Mouse (Mus musculus): ENCODE results near the gene Sesn3. TPM values are rescaled to one million over a fixed set of nuclear protein-coding genes. Genes with fewer than 3 reads are reported as not detected.

The Sesn3 gene
- polyA plus RNA-seq, 1 experiment from 2014 or later, result 8.2 TPM

GRCm38 (mm10) chr9:14275792-14276480 is 1.1 kb downstream of the Sesn3 start:
- H3K27ac ChIP-seq (replicated peaks), result peak overlapping the region; percentile 97
- peak; percentile 99 for DNase-seq (ENCODE audit: low spot score)
- H3K4me3 ChIP-seq (ENCODE audit: low read depth, low read length), result peak overlapping the region; percentile 90
- H3K4me1 ChIP-seq (replicated peaks; ENCODE audit: control insufficient read depth, insufficient read depth), result no peaks in the 10 kb centered on the region
- TF ChIP-seq CTCF (IDR thresholded peaks at IDR 0.05; ENCODE audit: low read depth), result peak; percentile 84
- TF ChIP-seq EP300 (optimal IDR thresholded peaks at IDR 0.05), result no peak
- H3K27me3 ChIP-seq (ENCODE audit: control insufficient read depth, insufficient read depth, low read length), result no peaks in the 10 kb centered on the region
- no peaks in the 10 kb centered on the region for H3K36me3 ChIP-seq (ENCODE audit: control insufficient read depth, insufficient read depth, low read length)
- WGBS, result under 1% methylated on average over 43 of the region's 54 CpGs
- H3K9me3 ChIP-seq (ENCODE audit: control insufficient read depth, low read length), result no peaks in the 10 kb centered on the region
- peak overlapping the region; percentile 80 for H3K4me2 ChIP-seq (replicated peaks; ENCODE audit: low read depth)
- ATAC-seq (ENCODE audit: low FRiP score, low TSS enrichment), result peak; percentile 99
- peak overlapping the region; percentile 87 for H3K9ac ChIP-seq (ENCODE audit: low read length)

GRCm38 (mm10) chr9:14276481-14277287 is 1.8 kb downstream of the Sesn3 start:
- Histone ChIP-seq H3K4me3 (ENCODE audit: low read depth, low read length) (peak overlapping the region; percentile 90), H3K9ac (ENCODE audit: low read length) (peak overlapping the region; percentile 87), H3K36me3 (ENCODE audit: control insufficient read depth, insufficient read depth, low read length) (no peaks in the 10 kb centered on the region), H3K4me1 (replicated peaks; ENCODE audit: control insufficient read depth, insufficient read depth) (no peaks in the 10 kb centered on the region), H3K27ac (replicated peaks) (peak overlapping the region; percentile 97), H3K9me3 (ENCODE audit: control insufficient read depth, low read length) (no peaks in the 10 kb centered on the region), H3K4me2 (replicated peaks; ENCODE audit: low read depth) (peak overlapping the region; percentile 80), H3K27me3 (ENCODE audit: control insufficient read depth, insufficient read depth, low read length) (no peaks in the 10 kb centered on the region)
- under 1% methylated on average over 60 of the region's 61 CpGs for WGBS
- DNase-seq (ENCODE audit: low spot score), result no peak
- TF ChIP-seq EP300 (optimal IDR thresholded peaks at IDR 0.05) (no peak), CTCF (IDR thresholded peaks at IDR 0.05; ENCODE audit: low read depth) (no peak)
- peak; percentile 31 for ATAC-seq (ENCODE audit: low FRiP score, low TSS enrichment)

- no peaks in the 10 kb centered on the region for H3K9me3 ChIP-seq (ENCODE audit: control insufficient read depth, low read length)
- H3K27ac ChIP-seq (replicated peaks), result peak overlapping the region; percentile 97
- TF ChIP-seq EP300 (optimal IDR thresholded peaks at IDR 0.05) (no peak), CTCF (IDR thresholded peaks at IDR 0.05; ENCODE audit: low read depth) (no peak)
- DNase-seq (ENCODE audit: low spot score), result no peak
- no peaks in the 10 kb centered on the region for H3K27me3 ChIP-seq (ENCODE audit: control insufficient read depth, insufficient read depth, low read length)
- H3K4me3 ChIP-seq (ENCODE audit: low read depth, low read length), result peak overlapping the region; percentile 90
- H3K4me1 ChIP-seq (replicated peaks; ENCODE audit: control insufficient read depth, insufficient read depth), result no peaks in the 10 kb centered on the region
- no peaks in the 10 kb centered on the region for H3K36me3 ChIP-seq (ENCODE audit: control insufficient read depth, insufficient read depth, low read length)
- WGBS, result under 1% methylated on average over 7 of the region's 7 CpGs
- H3K9ac ChIP-seq (ENCODE audit: low read length), result peak overlapping the region; percentile 87
- H3K4me2 ChIP-seq (replicated peaks; ENCODE audit: low read depth), result peak overlapping the region; percentile 80
- ATAC-seq (ENCODE audit: low FRiP score, low TSS enrichment), result no peak
Observed at GRCm38 (mm10) chr9:14277365-14277991, 2.6 kb downstream of the Sesn3 start.

DNA sequence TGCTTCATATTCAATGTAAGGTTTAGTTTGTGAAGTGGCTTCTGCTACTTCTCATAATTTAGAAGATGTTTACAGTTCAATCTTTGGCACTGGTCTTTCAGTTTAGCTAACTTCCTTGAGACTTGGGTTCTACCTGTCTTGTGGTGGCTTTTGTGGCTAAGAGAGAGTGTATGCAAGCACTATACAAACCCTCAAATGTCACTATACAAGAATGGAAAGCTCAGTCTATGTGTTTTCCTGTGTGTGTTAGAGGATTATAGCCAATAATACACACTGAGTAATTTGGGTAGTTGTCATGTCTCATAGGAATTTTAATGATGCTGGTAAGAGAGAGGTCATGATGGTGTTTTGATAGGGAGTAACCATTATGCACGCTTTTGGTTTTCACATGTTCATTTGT is 5.8 kb downstream of the Sesn3 start:
- H3K9ac ChIP-seq (ENCODE audit: low read length), result no peak overlapping the region
- no peaks in the 10 kb centered on the region for H3K4me1 ChIP-seq (replicated peaks; ENCODE audit: control insufficient read depth, insufficient read depth)
- H3K4me2 ChIP-seq (replicated peaks; ENCODE audit: low read depth), result no peak overlapping the region
- H3K9me3 ChIP-seq (ENCODE audit: control insufficient read depth, low read length), result no peaks in the 10 kb centered on the region
- WGBS, result 43% methylated on average over 1 of the region's 1 CpGs
- H3K36me3 ChIP-seq (ENCODE audit: control insufficient read depth, insufficient read depth, low read length), result no peaks in the 10 kb centered on the region
- no peak for TF ChIP-seq EP300 (optimal IDR thresholded peaks at IDR 0.05)
- TF ChIP-seq CTCF (IDR thresholded peaks at IDR 0.05; ENCODE audit: low read depth), result no peak
- H3K4me3 ChIP-seq (ENCODE audit: low read depth, low read length), result no peak overlapping the region
- DNase-seq (ENCODE audit: low spot score) (no peak), ATAC-seq (ENCODE audit: low FRiP score, low TSS enrichment) (no peak)
- H3K27ac ChIP-seq (replicated peaks), result no peak overlapping the region
- H3K27me3 ChIP-seq (ENCODE audit: control insufficient read depth, insufficient read depth, low read length), result no peaks in the 10 kb centered on the region

GRCm38 (mm10) chr9:14285036-14285435 is 10.2 kb downstream of the Sesn3 start:
- ATAC-seq (ENCODE audit: low FRiP score, low TSS enrichment) (0 out of 2 replicates have a peak, but pooled peaks have one; percentile 29), DNase-seq (ENCODE audit: low spot score) (no peak)
- no peak overlapping the region for H3K4me3 ChIP-seq (ENCODE audit: low read depth, low read length)
- TF ChIP-seq EP300 (optimal IDR thresholded peaks at IDR 0.05), result no peak
- no peak for TF ChIP-seq CTCF (IDR thresholded peaks at IDR 0.05; ENCODE audit: low read depth)
- H3K9me3 ChIP-seq (ENCODE audit: control insufficient read depth, low read length), result no peaks in the 10 kb centered on the region
- WGBS, result 20% methylated on average over 3 of the region's 3 CpGs
- H3K27me3 ChIP-seq (ENCODE audit: control insufficient read depth, insufficient read depth, low read length), result no peaks in the 10 kb centered on the region
- H3K27ac ChIP-seq (replicated peaks), result no peak overlapping the region
- no peak overlapping the region for H3K9ac ChIP-seq (ENCODE audit: low read length)
- no peak overlapping the region for H3K4me2 ChIP-seq (replicated peaks; ENCODE audit: low read depth)
- no peaks in the 10 kb centered on the region for H3K4me1 ChIP-seq (replicated peaks; ENCODE audit: control insufficient read depth, insufficient read depth)
- no peaks in the 10 kb centered on the region for H3K36me3 ChIP-seq (ENCODE audit: control insufficient read depth, insufficient read depth, low read length)
